Mouse (Mus musculus): Measurements from ENCODE around the gene Dysf. TPM values are rescaled to one million over a fixed set of nuclear protein-coding genes. Genes with fewer than 3 reads are reported as not detected.

Gene Dysf
- polyA plus RNA-seq, 1 experiment from 2014 or later, result 15.3 TPM

DNA sequence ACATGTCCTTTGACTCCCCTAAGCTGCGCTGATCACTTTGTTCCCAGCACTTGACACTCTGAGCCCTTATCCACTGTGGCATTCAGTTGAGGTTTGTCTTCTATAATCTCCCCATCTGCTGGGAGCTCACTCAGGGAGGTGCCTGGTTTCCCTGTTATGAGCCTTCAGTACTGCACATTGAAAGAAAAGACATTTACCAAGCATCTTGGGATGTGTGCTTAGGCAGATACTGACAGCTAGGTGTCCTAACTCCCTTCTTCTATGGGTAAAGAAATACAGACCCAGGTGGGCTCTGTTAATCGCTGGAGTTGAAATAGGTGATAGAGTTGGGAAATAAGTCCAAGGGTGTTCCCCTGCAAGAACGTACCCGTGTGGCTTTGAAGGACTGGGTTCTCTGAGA lies 122.5 kb downstream of the Dysf start:
- ATAC-seq (replicated peaks; ENCODE audit: low FRiP score), result no peak
- Histone ChIP-seq H3K9me3 (replicated peaks) (no peaks in the 10 kb centered on the region), H3K4me1 (peaks cover 9% of the 10 kb centered on the region), H3K27me3 (peaks cover 4% of the 10 kb centered on the region; the same call in 1 of the 2 replicates), H3K4me3 (replicated peaks) (no peak overlapping the region), H3K4me2 (no peak overlapping the region), H3K27ac (no peak overlapping the region), H3K9ac (no peak overlapping the region), H3K36me3 (no peaks in the 10 kb centered on the region)
- 94% methylated on average over 4 of the region's 4 CpGs for WGBS

- 34% methylated on average over 9 of the region's 9 CpGs for WGBS
These were observed 123.1 kb downstream of the Dysf start for GRCm38 (mm10) chr6:84131539-84131938.

DNA sequence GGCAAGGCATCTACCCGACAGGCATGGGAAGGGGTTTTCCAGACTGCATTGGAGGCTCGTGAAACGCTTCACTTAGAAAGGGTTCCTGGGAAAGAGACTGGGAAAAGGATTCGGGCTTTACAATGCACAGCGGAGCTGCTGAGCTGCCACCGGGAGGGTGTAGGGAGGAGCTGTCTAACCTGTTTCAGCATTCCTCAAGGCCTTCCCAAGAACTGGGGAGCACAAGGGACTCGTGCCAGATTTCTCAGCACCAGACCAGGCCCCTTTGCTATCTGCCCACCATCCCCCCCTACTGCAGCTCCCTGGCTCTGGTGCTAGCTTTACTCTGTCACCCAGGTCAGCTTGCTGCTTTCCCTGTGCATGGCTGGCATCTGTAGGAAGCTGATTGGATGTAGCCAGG lies 124.7 kb downstream of the Dysf start:
- WGBS, result 58% methylated on average over 7 of the region's 7 CpGs
- Histone ChIP-seq H3K4me3 (replicated peaks) (no peak overlapping the region), H3K4me2 (no peak overlapping the region), H3K9me3 (replicated peaks) (no peaks in the 10 kb centered on the region), H3K9ac (no peak overlapping the region), H3K4me1 (peaks cover 9% of the 10 kb centered on the region), H3K36me3 (no peaks in the 10 kb centered on the region), H3K27ac (no peak overlapping the region), H3K27me3 (peaks cover 8% of the 10 kb centered on the region; the same call in 1 of the 2 replicates)
- no peak for ATAC-seq (replicated peaks; ENCODE audit: low FRiP score)

More at GRCm38 (mm10) chr6:84131539-84131938, 123.1 kb downstream of the Dysf start:
- no peak overlapping the region for H3K4me3 ChIP-seq (replicated peaks)
- H3K4me2 ChIP-seq, result no peak overlapping the region
- H3K27ac ChIP-seq, result no peak overlapping the region
- no peaks in the 10 kb centered on the region for H3K36me3 ChIP-seq
- ATAC-seq (replicated peaks; ENCODE audit: low FRiP score), result no peak
- no peaks in the 10 kb centered on the region for H3K9me3 ChIP-seq (replicated peaks)
- H3K27me3 ChIP-seq, result peaks cover 4% of the 10 kb centered on the region; the same call in 1 of the 2 replicates
- peaks cover 9% of the 10 kb centered on the region for H3K4me1 ChIP-seq
- no peak overlapping the region for H3K9ac ChIP-seq

DNA sequence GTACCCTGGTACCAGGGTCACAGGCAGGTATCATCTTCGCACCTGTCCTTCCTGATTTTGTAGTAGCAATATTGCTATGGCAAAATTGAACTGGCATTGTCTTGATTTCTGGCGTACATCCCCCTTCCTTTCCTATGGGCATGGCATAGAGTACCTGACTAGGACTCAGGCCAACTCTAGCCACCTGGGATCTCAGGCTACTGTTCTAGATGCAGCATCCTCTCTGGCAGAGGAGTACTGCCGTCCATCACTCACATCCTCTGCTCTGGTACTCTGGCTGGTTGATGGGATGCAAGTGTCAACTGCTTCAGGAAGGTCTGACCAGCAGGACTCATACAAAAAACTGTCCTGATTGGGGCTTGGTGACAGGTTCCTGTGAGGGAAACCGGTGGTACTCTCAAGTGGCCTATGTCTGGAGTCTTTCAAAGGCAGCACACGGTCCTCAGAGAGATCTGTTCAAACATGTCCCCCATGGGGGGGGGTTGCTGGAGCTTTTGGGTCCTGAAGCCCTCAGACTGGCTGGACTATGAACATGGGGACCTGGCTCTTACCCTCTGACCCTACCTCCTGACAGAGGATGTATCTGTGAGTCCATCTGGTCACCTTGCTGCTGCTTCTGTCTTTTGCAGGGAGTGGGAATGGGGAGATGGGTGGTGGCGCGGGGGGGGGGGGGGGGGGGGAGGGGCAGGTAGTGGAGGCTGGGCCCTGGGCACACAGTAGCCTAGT lies 125.8 kb downstream of the Dysf start:
- peak; percentile 6; the same call in 1 of the 2 replicates for ATAC-seq (replicated peaks; ENCODE audit: low FRiP score)
- no peak overlapping the region for H3K4me3 ChIP-seq (replicated peaks)
- WGBS, result 80% methylated on average over 5 of the region's 7 CpGs
- H3K27ac ChIP-seq, result no peak overlapping the region
- peaks cover 8% of the 10 kb centered on the region; the same call in 1 of the 2 replicates for H3K27me3 ChIP-seq
- no peak overlapping the region for H3K4me2 ChIP-seq
- peaks cover 9% of the 10 kb centered on the region for H3K4me1 ChIP-seq
- no peaks in the 10 kb centered on the region for H3K36me3 ChIP-seq
- H3K9me3 ChIP-seq (replicated peaks), result no peaks in the 10 kb centered on the region
- no peak overlapping the region for H3K9ac ChIP-seq

DNA sequence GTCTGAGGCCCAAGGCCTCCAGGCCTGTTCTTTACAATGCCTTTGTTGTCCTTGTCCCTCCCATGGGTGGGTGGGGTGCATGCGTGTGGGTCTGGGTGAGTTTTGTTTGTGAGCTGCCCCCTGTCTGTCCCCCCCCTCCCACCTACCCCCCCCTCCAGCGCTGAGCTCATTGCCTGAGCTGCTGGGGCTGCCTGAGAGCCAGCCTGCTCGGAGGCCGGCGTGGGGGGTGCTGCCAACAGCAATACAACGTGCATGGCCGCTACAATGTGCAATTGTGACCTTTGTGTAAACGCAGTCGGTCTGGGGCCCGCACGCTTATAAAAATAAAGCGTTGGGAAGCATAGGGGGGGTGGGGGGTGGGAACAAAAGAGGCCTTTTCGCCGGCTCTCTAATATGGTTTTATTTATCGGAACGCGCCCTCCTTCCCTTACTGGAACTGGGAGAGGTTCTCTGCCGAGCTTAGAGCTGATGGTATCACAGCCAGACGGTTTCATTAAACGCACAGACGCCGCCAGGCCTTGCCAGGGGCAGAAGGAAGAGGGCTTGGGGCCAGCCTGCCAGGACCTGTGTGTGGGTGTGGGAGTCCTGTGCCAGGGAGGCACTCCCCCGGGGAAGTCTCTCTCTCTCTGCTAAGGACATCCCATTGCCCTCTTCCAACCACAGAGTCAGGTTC lies 126.5 kb downstream of the Dysf start:
- H3K9ac ChIP-seq, result no peak overlapping the region
- H3K27me3 ChIP-seq, result peaks cover 8% of the 10 kb centered on the region; the same call in 1 of the 2 replicates
- peak; percentile 57; the same call in 1 of the 2 replicates for ATAC-seq (replicated peaks; ENCODE audit: low FRiP score)
- H3K27ac ChIP-seq, result no peak overlapping the region
- WGBS, result 38% methylated on average over 23 of the region's 23 CpGs
- no peaks in the 10 kb centered on the region for H3K9me3 ChIP-seq (replicated peaks)
- H3K36me3 ChIP-seq, result no peaks in the 10 kb centered on the region
- 0 out of 2 replicates have a peak overlapping the region, but pooled peaks have one; percentile 1 for H3K4me2 ChIP-seq
- no peak overlapping the region for H3K4me3 ChIP-seq (replicated peaks)
- H3K4me1 ChIP-seq, result peaks cover 9% of the 10 kb centered on the region

GRCm38 (mm10) chr6:84135709-84136108 lies 127.3 kb downstream of the Dysf start:
- WGBS, result 94% methylated on average over 9 of the region's 9 CpGs
- peaks cover 8% of the 10 kb centered on the region; the same call in 1 of the 2 replicates for H3K27me3 ChIP-seq
- H3K9me3 ChIP-seq (replicated peaks), result no peaks in the 10 kb centered on the region
- no peak overlapping the region for H3K4me3 ChIP-seq (replicated peaks)
- peaks cover 9% of the 10 kb centered on the region for H3K4me1 ChIP-seq
- no peak for ATAC-seq (replicated peaks; ENCODE audit: low FRiP score)
- H3K9ac ChIP-seq, result no peak overlapping the region
- H3K36me3 ChIP-seq, result no peaks in the 10 kb centered on the region
- H3K4me2 ChIP-seq, result no peak overlapping the region
- no peak overlapping the region for H3K27ac ChIP-seq

DNA sequence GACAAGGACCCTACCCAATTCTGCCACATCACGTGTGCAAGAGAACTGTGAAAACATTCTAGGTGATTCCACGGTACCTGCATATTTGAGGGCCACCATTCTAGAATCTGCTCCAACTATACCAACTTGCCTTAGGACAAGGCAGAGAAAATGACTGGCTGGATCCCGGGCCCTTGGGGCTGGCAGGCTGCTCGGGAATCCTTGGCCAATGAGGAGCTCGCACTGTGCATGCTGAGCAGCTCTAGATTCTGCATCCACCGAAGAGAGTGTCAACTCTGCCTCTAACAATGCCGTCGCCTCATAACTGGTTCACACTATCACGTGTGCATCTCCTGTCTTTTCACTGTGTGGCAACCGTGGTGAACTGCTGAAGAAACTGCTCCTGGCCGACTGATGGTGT lies 128.0 kb downstream of the Dysf start:
- ATAC-seq (replicated peaks; ENCODE audit: low FRiP score), result no peak
- H3K27ac ChIP-seq, result no peak overlapping the region
- H3K4me2 ChIP-seq, result no peak overlapping the region
- H3K9me3 ChIP-seq (replicated peaks), result no peaks in the 10 kb centered on the region
- no peak overlapping the region for H3K9ac ChIP-seq
- H3K4me3 ChIP-seq (replicated peaks), result no peak overlapping the region
- no peaks in the 10 kb centered on the region for H3K36me3 ChIP-seq
- peaks cover 9% of the 10 kb centered on the region for H3K4me1 ChIP-seq
- 87% methylated on average over 11 of the region's 11 CpGs for WGBS
- H3K27me3 ChIP-seq, result peaks cover 8% of the 10 kb centered on the region; the same call in 1 of the 2 replicates

DNA sequence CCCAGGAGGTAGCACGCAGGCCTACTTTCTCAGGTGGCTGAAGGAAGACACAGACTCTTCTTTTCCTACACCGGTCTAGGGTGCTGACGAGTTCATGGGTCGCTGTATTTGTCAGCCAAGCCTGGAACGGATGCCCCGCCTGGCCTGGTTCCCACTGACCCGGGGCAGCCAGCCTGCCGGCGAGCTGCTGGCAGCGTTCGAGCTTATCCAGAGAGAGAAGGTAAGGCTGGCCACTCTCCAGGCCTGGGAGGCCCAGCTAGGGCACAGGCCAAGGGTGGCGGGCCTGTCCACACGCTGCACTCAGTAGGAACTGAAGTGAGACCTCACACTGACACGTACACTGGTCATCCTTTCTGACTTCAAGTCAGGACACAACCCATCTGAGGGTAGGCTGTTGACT lies 131.5 kb downstream of the Dysf start:
- no peaks in the 10 kb centered on the region for H3K36me3 ChIP-seq
- peaks cover 7% of the 10 kb centered on the region for H3K4me1 ChIP-seq
- H3K4me3 ChIP-seq (replicated peaks), result no peak overlapping the region
- no peaks in the 10 kb centered on the region for H3K9me3 ChIP-seq (replicated peaks)
- no peak for ATAC-seq (replicated peaks; ENCODE audit: low FRiP score)
- H3K9ac ChIP-seq, result no peak overlapping the region
- no peak overlapping the region for H3K4me2 ChIP-seq
- peaks cover 3% of the 10 kb centered on the region; the same call in 1 of the 2 replicates for H3K27me3 ChIP-seq
- WGBS, result 73% methylated on average over 14 of the region's 14 CpGs
- no peak overlapping the region for H3K27ac ChIP-seq

GRCm38 (mm10) chr6:84142481-84142880 lies 134.1 kb downstream of the Dysf start:
- Histone ChIP-seq H3K4me3 (replicated peaks) (no peak overlapping the region), H3K27me3 (0 out of 2 replicates have a peak, but pooled peaks cover 9% of the 10 kb centered on the region), H3K36me3 (no peaks in the 10 kb centered on the region), H3K4me1 (0 out of 2 replicates have a peak, but pooled peaks cover 5% of the 10 kb centered on the region), H3K4me2 (no peak overlapping the region), H3K9ac (no peak overlapping the region), H3K27ac (no peak overlapping the region; the same call in 1 of the 2 replicates), H3K9me3 (replicated peaks) (no peaks in the 10 kb centered on the region)
- 53% methylated on average over 9 of the region's 9 CpGs for WGBS
- 0 out of 2 replicates have a peak, but pooled peaks have one; percentile 30 for ATAC-seq (replicated peaks; ENCODE audit: low FRiP score)

DNA sequence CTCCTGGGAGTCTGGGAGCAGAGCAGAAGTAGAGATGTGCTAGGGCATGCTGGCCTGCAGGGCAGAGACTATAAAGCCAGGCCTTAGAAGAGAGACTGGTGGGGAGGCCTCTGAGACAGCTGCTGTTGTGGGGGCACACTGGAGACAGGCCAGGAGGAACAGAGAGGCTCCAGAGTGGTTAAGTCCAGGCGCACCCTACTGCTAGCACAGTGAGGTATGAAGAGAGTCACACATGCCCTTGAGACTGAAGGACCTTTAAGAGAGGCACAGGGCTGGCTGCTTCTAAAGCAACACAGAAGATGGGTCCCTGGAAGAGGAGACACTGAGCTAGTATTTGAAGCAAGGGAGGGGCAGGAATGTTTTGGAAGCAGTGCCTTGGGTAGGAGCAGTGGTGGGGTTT lies 134.9 kb downstream of the Dysf start:
- H3K36me3 ChIP-seq, result no peaks in the 10 kb centered on the region
- no peaks in the 10 kb centered on the region for H3K9me3 ChIP-seq (replicated peaks)
- H3K4me3 ChIP-seq (replicated peaks), result no peak overlapping the region
- 81% methylated on average over 1 of the region's 1 CpGs for WGBS
- 0 out of 2 replicates have a peak, but pooled peaks cover 5% of the 10 kb centered on the region for H3K4me1 ChIP-seq
- H3K9ac ChIP-seq, result no peak overlapping the region
- no peak for ATAC-seq (replicated peaks; ENCODE audit: low FRiP score)
- no peak overlapping the region for H3K27ac ChIP-seq
- H3K4me2 ChIP-seq, result no peak overlapping the region
- 0 out of 2 replicates have a peak, but pooled peaks cover 13% of the 10 kb centered on the region for H3K27me3 ChIP-seq

DNA sequence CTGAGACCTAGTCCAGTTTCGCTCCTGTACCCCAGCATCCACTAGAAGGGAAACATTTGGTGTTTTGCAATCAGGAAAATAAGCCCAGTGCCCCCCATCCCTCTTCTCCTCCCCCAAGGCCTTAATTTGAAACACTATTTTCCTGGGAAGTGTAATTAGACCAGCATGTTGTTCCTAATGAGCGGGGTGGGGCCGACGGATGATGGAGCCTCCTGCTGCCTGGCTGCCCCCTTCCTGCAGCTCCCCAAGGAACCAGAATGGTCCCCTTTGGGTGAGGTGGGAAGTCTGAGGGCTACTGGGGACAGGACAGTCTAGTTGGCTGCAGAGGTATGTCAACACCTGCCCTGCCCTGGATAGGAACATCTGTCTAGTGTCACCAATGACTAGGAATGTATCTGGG lies 136.0 kb downstream of the Dysf start:
- Histone ChIP-seq H3K9ac (no peak overlapping the region), H3K36me3 (no peaks in the 10 kb centered on the region), H3K27me3 (0 out of 2 replicates have a peak, but pooled peaks cover 13% of the 10 kb centered on the region), H3K9me3 (replicated peaks) (no peaks in the 10 kb centered on the region), H3K4me2 (no peak overlapping the region), H3K4me1 (0 out of 2 replicates have a peak, but pooled peaks cover 5% of the 10 kb centered on the region), H3K27ac (no peak overlapping the region), H3K4me3 (replicated peaks) (no peak overlapping the region)
- ATAC-seq (replicated peaks; ENCODE audit: low FRiP score), result no peak
- WGBS, result 80% methylated on average over 4 of the region's 4 CpGs

Measured in kidney, embryonic 15.5 days (tissue).